Mouse (Mus musculus) erythroid progenitor cell, adult 5-6 weeks (primary cell): Measurements from ENCODE around the gene Prkcsh. TPM values are rescaled to one million over a fixed set of nuclear protein-coding genes. Genes with fewer than 3 reads are reported as not detected.

Experiments used
- ATAC-seq: replicated peaks from 2 replicates; pipeline ENCODE4 v1.8.0; 2016; ENCODE audit warnings: moderate number of reproducible peaks, mild to moderate bottlenecking, moderate TSS enrichment, inconsistent platforms; ENCODE audit not compliant: poor library complexity, low FRiP score, severe bottlenecking
- total RNA-seq, 2 experiments: library from RNA; stranded (forward) in 1 of 2; stranded (reverse) in 1 of 2; fragments of 150-400 nt in 1 of 2; fragments of 186-747, 209-891 nt in 1 of 2; gene quantifications; 2 replicates each; pipeline versions ENCODE4 v1.2.3 to v1.2.4; 2015 to 2017; ENCODE audit warnings: low replicate concordance in 2 of 2

The Prkcsh gene
- total RNA-seq (2015; ENCODE audit: low replicate concordance) = 27.0 and 27.7 TPM in 2 replicates
- 41.6 and 62.9 TPM in 2 replicates for total RNA-seq (2017; ENCODE audit: low replicate concordance)

DNA sequence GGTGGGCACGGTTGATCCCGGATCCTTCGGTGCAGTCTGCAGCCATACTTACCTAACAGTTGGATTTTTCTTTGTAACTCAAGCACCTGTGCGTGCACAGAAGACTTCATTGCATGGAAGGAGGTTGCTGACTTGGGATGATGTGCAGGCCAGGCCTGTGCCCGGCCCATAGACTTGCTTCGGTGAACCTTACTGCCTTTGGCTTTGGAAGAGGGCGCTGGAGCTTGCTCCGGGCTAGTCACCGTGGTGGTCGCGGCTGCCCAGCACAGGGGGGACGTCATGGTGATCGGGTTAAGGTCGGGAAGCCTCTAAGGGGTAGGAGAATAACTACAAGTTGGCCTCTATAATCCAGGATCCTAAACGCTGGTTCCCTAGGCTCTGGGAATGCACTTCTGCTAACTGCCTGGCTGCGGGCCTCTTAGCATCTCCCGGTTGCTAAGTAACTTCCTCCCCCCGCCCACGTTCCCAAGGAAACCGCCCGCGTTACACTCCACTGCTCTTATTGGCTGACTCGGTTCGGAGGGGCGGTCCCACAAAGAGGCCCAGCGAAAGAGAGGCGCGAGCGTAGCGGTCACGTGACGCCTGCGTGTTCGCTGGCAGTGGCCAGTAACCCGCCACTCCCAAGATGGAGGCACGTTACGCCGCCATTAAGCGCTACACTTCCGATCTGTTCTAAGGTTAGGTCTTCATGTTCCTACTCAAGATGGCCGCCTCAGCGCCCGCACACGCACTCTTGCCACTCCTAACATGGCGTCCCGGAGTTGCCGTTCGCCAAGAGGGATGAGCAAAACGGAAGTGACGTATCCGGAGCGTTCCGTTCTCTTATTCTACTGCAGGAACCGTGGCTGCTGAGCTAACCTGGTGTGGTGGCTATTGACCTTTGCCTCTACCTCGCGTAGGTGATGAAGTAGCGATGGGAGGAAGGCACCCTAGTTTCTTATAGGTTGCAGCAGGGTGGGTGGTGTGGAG, at the start of gene Prkcsh, which contains the start of gene Ccdc151:
TSS of gene Prkcsh (plus strand) at position 613 of the 969 bp plus-strand sequence.
TSS of gene Ccdc151 (minus strand) at position 441 of the 969 bp plus-strand sequence.
- peak; percentile 94 for ATAC-seq

DNA sequence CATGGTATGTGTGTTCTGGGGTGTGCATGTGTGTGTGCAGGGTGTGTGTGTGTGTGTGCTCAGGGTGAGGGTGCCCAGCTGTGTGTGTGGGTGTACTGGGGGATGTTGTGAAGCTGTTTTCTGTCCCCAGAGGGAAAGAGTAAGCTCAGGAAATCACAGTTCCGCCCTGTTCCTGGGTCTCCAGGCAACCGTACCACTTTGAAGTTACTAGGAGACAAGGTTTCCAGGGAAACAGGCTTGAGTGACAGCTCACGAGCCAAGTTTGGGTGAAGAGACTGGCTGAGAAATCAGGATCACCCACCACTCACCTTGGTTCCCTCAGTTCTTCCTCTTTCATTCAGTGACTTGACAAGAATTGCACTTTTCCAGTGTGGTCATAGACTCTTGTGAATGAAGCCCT, 49.0 kb upstream of the Prkcsh start:
- ATAC-seq = no peak

DNA sequence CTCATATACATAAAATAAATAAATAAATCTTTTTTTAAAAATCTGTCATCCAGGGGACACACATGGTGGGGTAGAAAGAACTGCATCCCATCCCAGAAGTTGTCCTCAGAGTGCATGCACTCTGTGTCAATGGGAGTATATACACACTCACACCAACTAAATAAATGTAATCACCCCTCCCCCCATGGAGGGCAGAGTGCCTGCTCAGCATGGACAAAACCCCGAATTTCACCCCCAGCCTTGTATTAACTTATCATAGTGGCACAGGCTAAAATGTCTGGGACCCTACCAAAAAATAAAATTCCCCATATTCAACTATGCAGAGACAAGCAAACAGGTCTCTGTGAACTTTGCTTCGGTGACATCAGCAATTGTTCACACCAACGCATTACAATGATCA, 48.0 kb upstream of the Prkcsh start:
- ATAC-seq = no peak

DNA sequence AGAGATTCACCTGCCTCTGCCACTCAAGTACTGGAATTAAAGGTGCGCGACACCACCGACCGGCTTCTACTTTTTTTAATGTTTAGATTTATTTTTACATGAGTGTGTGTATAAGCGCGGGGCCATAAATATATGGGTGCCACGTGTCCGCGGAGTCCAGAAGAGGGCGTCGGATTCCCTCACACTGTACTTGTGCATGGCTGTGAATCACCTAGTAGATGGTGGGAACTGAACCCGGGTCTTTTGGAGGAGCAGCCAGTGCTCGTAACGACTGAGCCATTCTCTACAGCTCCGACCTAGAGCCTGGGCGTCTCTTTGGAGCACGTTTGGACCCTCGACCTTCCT, 47.4 kb upstream of the Prkcsh start:
- peak; percentile 60 for ATAC-seq

DNA sequence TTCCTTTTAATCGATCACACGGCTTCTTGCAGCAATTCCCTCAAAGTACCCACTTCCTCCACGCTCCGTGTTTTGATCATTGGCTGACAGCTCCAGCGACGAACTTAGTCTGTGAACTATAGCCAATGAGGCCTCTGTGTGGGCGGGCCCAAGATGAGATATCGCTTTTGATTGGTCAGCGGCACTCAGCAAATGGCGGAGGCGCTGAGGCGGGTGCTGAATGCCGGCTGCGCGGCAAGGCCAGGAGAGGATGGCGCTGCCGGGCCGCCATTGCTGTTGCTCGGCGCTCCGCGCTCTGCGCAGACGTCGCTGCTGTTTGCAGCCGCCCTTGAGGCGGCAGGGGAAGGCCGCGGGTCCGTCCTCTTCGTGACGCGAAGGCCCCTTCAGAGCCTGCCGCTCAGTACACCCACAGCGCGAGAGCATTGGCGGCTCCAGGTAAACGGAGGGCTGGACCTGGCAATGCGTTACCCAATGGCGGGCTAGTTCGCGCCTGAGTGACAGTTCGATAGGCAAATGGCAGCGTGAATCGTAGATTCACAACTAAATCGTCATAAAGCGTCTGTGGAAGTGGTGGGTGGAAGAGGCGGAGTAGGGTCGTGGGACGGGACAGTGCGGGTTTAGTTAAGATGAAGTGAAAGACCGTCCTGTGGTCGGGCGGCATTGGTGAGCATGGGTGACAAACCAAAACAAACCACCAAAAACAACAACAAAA, 46.9 kb upstream of the Prkcsh start, which contains the start of gene Swsap1:
TSS of gene Swsap1 (plus strand) at position 186 of the 712 bp plus-strand sequence.
- peak; percentile 89 for ATAC-seq

DNA sequence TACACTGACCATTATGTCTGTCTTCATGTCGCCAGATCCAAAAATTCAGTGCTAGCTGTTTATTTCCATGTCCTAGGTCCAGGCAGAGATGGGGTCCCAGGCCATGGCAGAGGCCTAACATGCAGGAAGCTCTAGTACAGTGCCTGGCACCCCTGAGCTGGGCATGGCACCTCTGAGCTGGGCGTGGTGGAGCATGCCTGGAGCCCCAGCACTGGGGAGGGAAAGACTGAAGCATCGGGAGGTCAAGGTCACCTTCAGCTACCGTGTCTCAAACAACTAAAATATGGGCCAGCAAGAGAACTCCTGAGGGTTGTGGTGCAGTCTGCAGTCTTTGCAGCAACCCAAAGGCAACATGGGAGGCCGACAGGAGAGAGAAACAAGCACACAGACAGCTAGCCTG, 44.2 kb upstream of the Prkcsh start:
- no peak for ATAC-seq

- no peak for ATAC-seq
These were observed 43.4 kb upstream of the Prkcsh start for GRCm38 (mm10) chr9:21959244-21959643.

DNA sequence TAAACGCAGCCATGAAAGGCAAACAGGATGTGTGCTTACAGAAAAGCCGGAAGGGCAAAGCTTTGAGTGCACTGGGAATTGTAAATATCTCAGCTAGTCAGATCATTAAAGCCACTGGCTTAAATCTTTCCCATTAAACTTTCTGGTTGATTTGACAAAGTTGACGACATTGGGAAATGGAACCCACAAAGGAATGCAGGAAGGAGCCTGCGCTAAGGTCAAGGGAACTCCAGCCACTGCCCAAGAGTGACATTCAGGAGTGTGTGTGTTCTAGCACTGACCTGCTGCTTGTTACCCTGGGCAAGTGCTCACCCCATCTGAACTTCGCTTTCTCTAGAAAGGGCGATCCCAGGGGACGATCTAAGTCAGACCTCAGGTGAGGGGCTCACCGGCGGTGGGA, 42.5 kb upstream of the Prkcsh start:
- ATAC-seq = no peak

GRCm38 (mm10) chr9:21960558-21961208, 41.9 kb upstream of the Prkcsh start:
- ATAC-seq = no peak

- peak; percentile 9; the same call in 1 of the 2 replicates for ATAC-seq
These were observed 41.1 kb upstream of the Prkcsh start for GRCm38 (mm10) chr9:21961366-21961980.

DNA sequence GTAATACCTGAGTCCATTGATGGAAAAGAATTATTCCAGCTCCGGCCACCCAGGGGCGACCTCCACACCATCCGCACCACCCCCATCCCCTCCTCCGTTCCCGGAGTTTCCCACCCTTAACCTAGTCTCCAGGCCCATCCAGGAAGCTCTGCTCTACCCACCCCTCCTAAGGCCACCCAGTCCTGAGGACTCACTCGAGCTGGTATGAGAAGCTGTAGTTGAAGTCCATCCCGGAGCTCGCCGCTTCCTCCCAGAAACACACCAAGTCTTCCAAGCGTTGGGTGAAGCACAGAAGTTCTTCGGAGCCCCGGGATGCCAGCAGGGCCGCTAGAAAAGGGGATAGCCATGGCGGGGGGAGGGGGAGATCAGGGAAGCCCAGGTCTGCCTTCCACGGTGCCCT, 40.6 kb upstream of the Prkcsh start:
- ATAC-seq = no peak

DNA sequence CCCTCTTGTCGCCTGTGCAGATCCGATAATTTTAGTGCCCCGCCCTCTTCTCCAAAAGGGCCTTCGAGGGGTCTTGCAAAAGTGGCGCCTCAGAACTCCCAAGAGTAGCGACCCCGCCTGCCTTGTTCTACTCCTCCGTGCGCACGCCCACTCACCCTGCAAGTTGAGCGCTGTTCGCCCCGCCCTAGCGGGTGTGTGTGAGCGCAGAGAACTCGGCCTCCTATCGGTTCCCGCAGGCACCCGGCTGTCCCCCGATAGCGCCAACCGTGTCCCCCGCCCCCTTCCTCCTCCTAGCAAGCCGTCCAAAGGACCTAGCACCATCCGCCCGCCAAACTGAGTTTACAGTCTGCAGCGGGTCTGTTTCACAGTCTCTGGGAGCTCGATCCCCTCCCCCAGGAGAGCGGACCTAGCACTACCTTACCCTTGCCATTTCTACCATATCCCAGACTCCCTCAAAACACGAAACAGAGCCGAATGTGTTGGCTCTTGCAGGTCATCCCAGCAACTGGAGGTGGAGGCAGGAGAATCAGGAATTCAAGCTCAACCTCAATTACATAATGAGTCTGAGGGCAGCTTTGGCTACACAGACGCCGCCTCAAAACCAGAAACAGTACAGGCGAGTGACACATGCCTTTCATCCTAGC, 40.1 kb upstream of the Prkcsh start:
- ATAC-seq = peak; percentile 88

- ATAC-seq = peak; percentile 83
These were observed 39.2 kb upstream of the Prkcsh start, which contains the start of gene Epor for GRCm38 (mm10) chr9:21963417-21963816. Epor (minus strand) TSS chr9:21963506.

- ATAC-seq = no peak
These were observed 33.7 kb upstream of the Prkcsh start for GRCm38 (mm10) chr9:21968883-21969282.

- ATAC-seq = no peak
These were observed 33.3 kb upstream of the Prkcsh start for GRCm38 (mm10) chr9:21969304-21969703.

DNA sequence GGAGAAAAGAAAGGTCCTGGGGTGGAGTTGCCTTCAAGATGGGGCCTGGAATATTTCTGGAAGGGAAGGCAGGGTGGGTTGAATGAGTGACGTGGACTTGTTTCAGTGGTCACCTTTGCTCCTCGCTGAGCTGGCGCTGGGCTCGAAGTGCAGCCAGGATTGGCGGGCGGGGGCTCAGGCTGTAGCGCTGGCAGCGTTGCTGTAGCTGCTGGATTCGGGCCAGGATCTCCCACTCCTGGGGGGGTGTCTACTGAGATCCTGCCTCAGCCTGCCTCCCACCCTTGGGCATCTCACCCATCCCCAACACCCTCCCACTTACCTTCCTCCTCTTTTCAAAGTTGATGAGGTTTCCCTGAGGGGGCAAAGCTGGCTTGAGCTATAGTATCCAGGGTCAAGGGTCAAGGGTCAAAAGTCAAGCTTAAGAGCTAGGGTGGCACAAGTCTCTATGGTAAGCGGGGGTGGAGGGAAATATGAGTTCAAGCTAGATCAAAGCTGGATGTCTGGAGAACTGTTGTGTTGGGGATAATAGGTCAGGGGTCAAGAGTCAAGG, 25.9 kb upstream of the Prkcsh start:
- ATAC-seq = no peak

DNA sequence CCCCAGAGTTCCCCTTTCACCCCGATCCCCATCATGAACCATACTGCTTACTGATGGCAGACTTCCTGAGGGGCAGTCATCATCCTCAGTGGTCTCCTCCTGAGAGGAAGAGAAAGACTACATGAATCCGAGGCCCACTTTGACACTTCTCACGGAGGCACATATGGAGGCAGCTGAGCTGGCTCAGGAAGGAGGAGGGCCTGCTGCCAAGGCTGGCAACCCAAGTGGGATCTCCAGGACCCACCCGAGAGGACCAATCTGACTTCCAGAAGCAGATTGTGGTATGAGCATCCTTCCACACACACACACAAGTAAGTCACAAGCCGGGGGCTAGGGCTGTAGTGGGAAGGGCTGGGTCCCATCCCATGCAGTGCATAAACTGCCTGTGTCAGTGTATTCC, 25.3 kb upstream of the Prkcsh start:
- no peak for ATAC-seq

DNA sequence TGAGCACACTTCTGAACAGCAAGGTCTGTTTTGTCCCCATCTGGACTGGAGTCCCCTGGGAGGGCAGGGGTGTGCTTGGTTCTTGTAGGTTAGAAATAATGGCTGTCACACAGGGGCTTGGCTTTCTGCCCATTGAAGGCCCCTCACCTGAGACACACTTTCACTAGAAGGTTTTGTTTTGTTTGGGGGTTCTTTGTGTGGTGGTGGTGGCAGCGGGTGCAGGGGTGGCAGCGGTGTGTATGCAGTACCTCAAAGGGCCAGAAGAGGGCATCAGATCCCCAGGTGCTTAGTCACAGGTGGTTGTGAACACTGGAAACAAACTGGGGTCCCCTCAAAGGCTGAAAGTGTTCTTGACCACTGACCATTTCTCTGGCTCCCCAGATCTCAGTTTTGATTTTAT, 24.6 kb upstream of the Prkcsh start:
- ATAC-seq = peak; percentile 79
